Mouse (Mus musculus) adrenal gland, postnatal 14 days (tissue): Measurements from ENCODE around the gene Sh3gl1. TPM values are rescaled to one million over a fixed set of nuclear protein-coding genes. Genes with fewer than 3 reads are reported as not detected.
A peak's percentile ranks its signal among the peaks of the same experiment; 100 is the strongest.

Experiments used
- DNase-seq: peaks from one replicate; pipeline ENCODE4 v3.0.0; 2021; ENCODE audit warnings: mixed read lengths
- total RNA-seq: library from RNA; stranded (reverse); gene quantifications from 2 replicates; pipeline ENCODE4 v1.2.3, GENCODE M21; 2021

Gene Sh3gl1
- total RNA-seq, 1 experiment from 2014 or later, result 46.2 TPM

GRCm38 (mm10) chr17:56021161-56021910, 15.1 kb downstream of the Sh3gl1 start:
- no peak for DNase-seq

GRCm38 (mm10) chr17:56020400-56021084, 15.9 kb downstream of the Sh3gl1 start:
- no peak for DNase-seq

GRCm38 (mm10) chr17:56018347-56019131, 17.9 kb downstream of the Sh3gl1 start:
- DNase-seq, result peak; percentile 79

GRCm38 (mm10) chr17:56017848-56018247, 18.6 kb downstream of the Sh3gl1 start:
- DNase-seq, result no peak

GRCm38 (mm10) chr17:56016793-56017785, 19.3 kb downstream of the Sh3gl1 start:
- DNase-seq, result no peak

GRCm38 (mm10) chr17:56016382-56016781, 20.1 kb downstream of the Sh3gl1 start:
- DNase-seq, result no peak

GRCm38 (mm10) chr17:56015293-56015692, 21.1 kb downstream of the Sh3gl1 start:
- DNase-seq, result no peak

GRCm38 (mm10) chr17:56011441-56011840, 25.0 kb downstream of the Sh3gl1 start:
- DNase-seq, result no peak

- peak; percentile 93 for DNase-seq
Observed at GRCm38 (mm10) chr17:56010681-56011080, 25.8 kb downstream of the Sh3gl1 start.

GRCm38 (mm10) chr17:56010255-56010654, 26.2 kb downstream of the Sh3gl1 start:
- peak; percentile 21 for DNase-seq

GRCm38 (mm10) chr17:56009962-56010240, 26.5 kb downstream of the Sh3gl1 start:
- peak; percentile 15 for DNase-seq

- peak; percentile 97 for DNase-seq
Observed at GRCm38 (mm10) chr17:56009088-56009961, 27.1 kb downstream of the Sh3gl1 start.

GRCm38 (mm10) chr17:56008356-56009087, 27.9 kb downstream of the Sh3gl1 start:
- DNase-seq, result peak; percentile 97

- DNase-seq, result peak; percentile 9
Observed at GRCm38 (mm10) chr17:56007444-56008355, 28.7 kb downstream of the Sh3gl1 start.

GRCm38 (mm10) chr17:56006956-56007355, 29.5 kb downstream of the Sh3gl1 start:
- DNase-seq, result no peak

GRCm38 (mm10) chr17:56005415-56006061, 30.9 kb downstream of the Sh3gl1 start, which contains the start of the genes Stap2 and Mpnd:
Gene Stap2, minus strand, starts transcription at chr17:56005584.
Gene Mpnd, plus strand, starts transcription at chr17:56005711.
- peak; percentile 13 for DNase-seq

GRCm38 (mm10) chr17:56003000-56003399, 33.4 kb downstream of the Sh3gl1 start:
- DNase-seq, result no peak
